Mouse (Mus musculus) thymus, adult 2 months (tissue): ENCODE data around the gene Cdc42ep4. TPM values are rescaled to one million over a fixed set of nuclear protein-coding genes. Genes with fewer than 3 reads are reported as not detected.
A peak's percentile ranks its signal among the peaks of the same experiment; 100 is the strongest.

Experiments
- DNase-seq: peaks from one replicate; pipeline ENCODE4 v3.0.0; 2021
- H3K27ac ChIP-seq: fragments of 200-500 bp; 2 replicates; pipeline ENCODE4 v1.5.1; 2012; ENCODE audit warnings: low read length, control low read depth; ENCODE audit not compliant: control insufficient read depth, insufficient read depth
- H3K27me3 ChIP-seq: fragments of 200-500 bp; 2 replicates; pipeline ENCODE4 v1.6.1; 2012; ENCODE audit warnings: mild to moderate bottlenecking, low read length, moderate library complexity, mixed read lengths; ENCODE audit not compliant: control insufficient read depth, insufficient read depth
- H3K36me3 ChIP-seq: fragments of 200-500 bp; 2 replicates; pipeline ENCODE4 v1.6.1; 2012; ENCODE audit warnings: mild to moderate bottlenecking, low read length, moderate library complexity; ENCODE audit not compliant: control insufficient read depth, insufficient read depth
- H3K4me1 ChIP-seq: fragments of 200-500 bp; replicated peaks from 2 replicates; pipeline ENCODE4 v1.6.1; 2012; ENCODE audit warnings: low read length; ENCODE audit not compliant: control insufficient read depth, insufficient read depth
- H3K4me3 ChIP-seq: fragments of 200-500 bp; 2 replicates; pipeline ENCODE4 v1.5.1; 2012; ENCODE audit warnings: mild to moderate bottlenecking, low read length, control low read depth, moderate library complexity; ENCODE audit not compliant: control insufficient read depth, insufficient read depth
- CTCF ChIP-seq: fragments of 200-500 bp; IDR thresholded peaks from 2 replicates; pipeline ENCODE4 v1.5.1; 2012; ENCODE audit warnings: mild to moderate bottlenecking, control low read depth, low read length, moderate library complexity, borderline replicate concordance; ENCODE audit not compliant: control insufficient read depth, poor library complexity, insufficient read depth; ENCODE audit errors: extremely low read depth
- POLR2A ChIP-seq: fragments of 200-500 bp; IDR thresholded peaks from 2 replicates; pipeline ENCODE4 v1.6.1; 2012; ENCODE audit warnings: mild to moderate bottlenecking, low read length, control low read depth, moderate library complexity; ENCODE audit not compliant: control insufficient read depth, poor library complexity, insufficient read depth; ENCODE audit errors: extremely low read depth
- WGBS: fragments of 180-500 bp; shearing (Covaris S2); methylation state at CpG from one replicate; pipeline ENCODE4 v1.1.7; 2018; 5-methylcytosine and 5-hydroxymethylcytosine counted together
- polyA plus RNA-seq: library from polyadenylated mRNA; depleted of rRNA; stranded (reverse); fragments of >200 nt; gene quantifications from 2 replicates; pipeline ENCODE4 v1.2.3, GENCODE M21; 2012

The Cdc42ep4 gene
- polyA plus RNA-seq, 1 experiment, result 28.7 TPM

GRCm38 (mm10) chr11:113791357-113792215 lies 39.9 kb upstream of the Cdc42ep4 start:
- Histone ChIP-seq H3K36me3 (no peaks in the 10 kb centered on the region), H3K4me3 (no peak overlapping the region), H3K27me3 (no peaks in the 10 kb centered on the region), H3K27ac (no peak overlapping the region), H3K4me1 (peaks cover 21% of the 10 kb centered on the region)
- no peak for DNase-seq
- 83% methylated on average over 16 of the region's 16 CpGs for WGBS
- TF ChIP-seq POLR2A (no peak), CTCF (no peak)

GRCm38 (mm10) chr11:113789101-113789500 lies 37.4 kb upstream of the Cdc42ep4 start:
- H3K4me1 ChIP-seq, result peaks cover 42% of the 10 kb centered on the region
- WGBS, result 97% methylated on average over 1 of the region's 1 CpGs
- no peaks in the 10 kb centered on the region for H3K36me3 ChIP-seq
- DNase-seq, result no peak
- H3K27me3 ChIP-seq, result no peaks in the 10 kb centered on the region
- H3K27ac ChIP-seq, result no peak overlapping the region
- H3K4me3 ChIP-seq, result no peak overlapping the region
- no peak for TF ChIP-seq CTCF
- no peak for TF ChIP-seq POLR2A

DNA sequence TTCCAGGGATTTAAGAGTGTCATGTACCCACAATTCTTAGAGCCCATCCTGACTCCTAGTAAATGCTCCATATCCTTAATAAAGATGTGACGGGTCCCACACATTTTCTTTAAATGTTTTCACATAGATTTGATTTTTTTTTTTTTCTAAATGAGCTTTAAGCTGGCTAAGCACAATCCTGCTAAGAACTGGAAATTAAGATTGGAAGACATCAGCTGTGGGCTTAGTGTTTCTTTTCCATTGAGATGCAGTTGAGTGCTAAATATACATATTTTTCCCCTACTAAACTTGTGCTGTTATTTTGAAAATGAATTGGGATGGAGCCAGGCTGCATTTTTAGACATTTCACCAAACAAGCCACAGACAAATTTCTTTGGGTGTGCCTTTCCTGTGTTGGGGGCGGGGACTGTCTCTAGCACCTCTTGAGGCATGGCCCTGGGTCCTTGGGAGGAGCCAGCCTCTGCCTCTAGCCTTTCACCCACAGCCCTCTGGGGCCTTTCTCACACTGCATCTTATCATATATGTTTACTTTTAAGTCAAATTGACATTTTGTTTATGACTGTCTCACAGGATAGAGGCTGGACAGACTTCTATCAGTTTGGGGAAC lies 36.6 kb upstream of the Cdc42ep4 start:
- Histone ChIP-seq H3K27ac (peak overlapping the region; percentile 69; the same call in 1 of the 2 replicates), H3K27me3 (no peaks in the 10 kb centered on the region), H3K4me3 (no peak overlapping the region), H3K36me3 (no peaks in the 10 kb centered on the region), H3K4me1 (peaks cover 42% of the 10 kb centered on the region)
- no peak for TF ChIP-seq CTCF
- WGBS, result 49% methylated on average over 2 of the region's 2 CpGs
- DNase-seq, result peak; percentile 45

- Histone ChIP-seq H3K4me3 (peak overlapping the region; percentile 5; the same call in 1 of the 2 replicates), H3K36me3 (no peaks in the 10 kb centered on the region), H3K27me3 (no peaks in the 10 kb centered on the region), H3K27ac (peak overlapping the region; percentile 69), H3K4me1 (peaks cover 42% of the 10 kb centered on the region)
- WGBS, result 53% methylated on average over 13 of the region's 13 CpGs
- DNase-seq, result no peak
- TF ChIP-seq POLR2A (0 out of 2 replicates have a peak, but pooled peaks have one; percentile 19), CTCF (no peak)
Measured at GRCm38 (mm10) chr11:113787432-113788182, 35.9 kb upstream of the Cdc42ep4 start.

DNA sequence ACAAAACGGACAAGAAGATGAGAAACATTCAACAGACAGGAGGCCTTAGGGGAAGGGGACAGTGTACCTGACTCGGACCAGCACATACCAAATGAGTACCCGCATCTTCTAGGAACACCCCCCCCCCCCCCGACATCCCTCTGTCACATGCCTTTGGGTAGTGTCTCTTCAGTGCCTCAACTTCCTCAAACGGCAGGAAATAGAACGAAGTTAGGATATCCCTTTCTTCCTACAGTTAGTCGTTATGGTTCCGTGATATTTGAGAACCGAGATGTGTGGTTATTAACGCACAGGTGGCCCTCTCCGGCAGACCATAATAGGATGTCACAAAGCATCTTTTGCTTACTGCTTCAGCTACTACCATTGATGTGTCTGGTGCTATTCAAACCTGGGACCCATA lies 35.3 kb upstream of the Cdc42ep4 start:
- Histone ChIP-seq H3K27ac (peak overlapping the region; percentile 19; the same call in 1 of the 2 replicates), H3K27me3 (no peaks in the 10 kb centered on the region), H3K36me3 (no peaks in the 10 kb centered on the region), H3K4me1 (peaks cover 42% of the 10 kb centered on the region), H3K4me3 (no peak overlapping the region)
- DNase-seq, result no peak
- 21% methylated on average over 11 of the region's 11 CpGs for WGBS
- TF ChIP-seq POLR2A (no peak), CTCF (no peak)

GRCm38 (mm10) chr11:113786395-113786794 lies 34.7 kb upstream of the Cdc42ep4 start:
- H3K36me3 ChIP-seq, result no peaks in the 10 kb centered on the region
- H3K4me1 ChIP-seq, result peaks cover 42% of the 10 kb centered on the region
- 84% methylated on average over 4 of the region's 4 CpGs for WGBS
- no peak overlapping the region for H3K4me3 ChIP-seq
- peak overlapping the region; percentile 77; the same call in 1 of the 2 replicates for H3K27ac ChIP-seq
- no peak for DNase-seq
- no peaks in the 10 kb centered on the region for H3K27me3 ChIP-seq
- TF ChIP-seq POLR2A, result no peak
- no peak for TF ChIP-seq CTCF
